Mouse (Mus musculus) thymus, adult 2 months (tissue): ENCODE results near the gene Ddx60.

Experiments used
- CTCF ChIP-seq: fragments of 200-500 bp; IDR thresholded peaks from 2 replicates; pipeline ENCODE4 v1.5.1; 2012; ENCODE audit warnings: mild to moderate bottlenecking, control low read depth, low read length, moderate library complexity, borderline replicate concordance; ENCODE audit not compliant: control insufficient read depth, poor library complexity, insufficient read depth; ENCODE audit errors: extremely low read depth
- POLR2A ChIP-seq: fragments of 200-500 bp; IDR thresholded peaks from 2 replicates; pipeline ENCODE4 v1.6.1; 2012; ENCODE audit warnings: mild to moderate bottlenecking, low read length, control low read depth, moderate library complexity; ENCODE audit not compliant: control insufficient read depth, poor library complexity, insufficient read depth; ENCODE audit errors: extremely low read depth

GRCm38 (mm10) chr8:61920389-61920788 lies 7.5 kb upstream of the Ddx60 start:
- TF ChIP-seq CTCF (no peak), POLR2A (no peak)
